Comparison of ENCODE assay signal across 16 mouse cellular contexts in genomic region chr17:35024261-35024660, GRCm38 (mm10). TPM values are rescaled to one million over a fixed set of nuclear protein-coding genes. Genes with fewer than 3 reads are reported as not detected.
DNase-seq lines count a peak whose midpoint lies in the region; ATAC-seq and TF ChIP-seq lines count a peak whose summit lies in the region.
"Had no signal": no experiment of that assay in that cellular context is flagged by ENCODE, and none has a peak within 500 bp of the region (broad histone marks: within the 10 kb centered on the region; RNA-seq: fewer than 3 reads in every experiment).

No protein-coding gene starts in this region.

- H3K4me1 ChIP-seq in heart, adult 2 months (ENCODE audit: control insufficient read depth, insufficient read depth, low read length) = peaks cover 11% of the 10 kb centered on the region
- H3K4me1 ChIP-seq in liver, embryonic 12.5 days = peaks cover 84% of the 10 kb centered on the region
- H3K4me1 ChIP-seq in liver, embryonic 11.5 days (replicated peaks; ENCODE audit: control insufficient read depth, insufficient read depth, low read length) = peaks cover 55% of the 10 kb centered on the region
- peaks cover 47% of the 10 kb centered on the region for H3K4me1 ChIP-seq in intestine, embryonic 15.5 days (replicated peaks)

- ATAC-seq in liver, embryonic 12.5 days = no peak
- ATAC-seq in liver, embryonic 11.5 days (replicated peaks; ENCODE audit: low FRiP score) = no peak
- no peak for ATAC-seq in intestine, embryonic 15.5 days
- ATAC-seq: midbrain, embryonic 15.5 days had no signal

- no peaks in the 10 kb centered on the region for H3K27me3 ChIP-seq in heart, adult 2 months (ENCODE audit: control insufficient read depth, insufficient read depth, low read length)
- H3K27me3 ChIP-seq in liver, embryonic 12.5 days (replicated peaks) = 0 out of 2 replicates have a peak, but pooled peaks cover 3% of the 10 kb centered on the region
- H3K27me3 ChIP-seq in liver, embryonic 11.5 days (replicated peaks; ENCODE audit: control insufficient read depth, insufficient read depth, low read length) = no peaks in the 10 kb centered on the region
- H3K27me3 ChIP-seq in intestine, embryonic 15.5 days (replicated peaks) = no peaks in the 10 kb centered on the region
- H3K27me3 ChIP-seq: hindbrain, embryonic 13.5 days; limb, embryonic 15.5 days; midbrain, embryonic 15.5 days had no signal

- no peak for TF ChIP-seq POLR2A in heart, adult 2 months (IDR thresholded peaks at IDR 0.05; ENCODE audit: insufficient read depth, low read depth, low read length)

- H3K4me2 ChIP-seq in liver, embryonic 12.5 days = no peak overlapping the region
- no peak overlapping the region for H3K4me2 ChIP-seq in liver, embryonic 11.5 days
- no peak overlapping the region for H3K4me2 ChIP-seq in intestine, embryonic 15.5 days (replicated peaks)
- H3K4me2 ChIP-seq: hindbrain, embryonic 13.5 days; limb, embryonic 15.5 days; midbrain, embryonic 15.5 days had no signal

- DNase-seq in heart, adult 2 months = no peak
- no peak for DNase-seq in heart, postnatal 10 days
- DNase-seq in liver, embryonic 11.5 days (ENCODE audit: low spot score) = no peak
- no peak for DNase-seq in right cerebral cortex, postnatal 25 days
- DNase-seq: adrenal gland, postnatal 36 days; kidney, adult 9 months; lung, postnatal 36 days; spleen, adult 18-20 months had no signal

- no peak overlapping the region for H3K9ac ChIP-seq in heart, adult 2 months (ENCODE audit: low read depth, low read length)
- H3K9ac ChIP-seq in liver, embryonic 12.5 days = no peak overlapping the region
- H3K9ac ChIP-seq in liver, embryonic 11.5 days (ENCODE audit: low read depth, low read length) = no peak overlapping the region
- peak overlapping the region; percentile 26; the same call in 1 of the 2 replicates for H3K9ac ChIP-seq in intestine, embryonic 15.5 days
- H3K9ac ChIP-seq: hindbrain, embryonic 13.5 days; limb, embryonic 15.5 days; midbrain, embryonic 15.5 days had no signal

- no peak for TF ChIP-seq CTCF in heart, adult 2 months (IDR thresholded peaks at IDR 0.05)

- no peaks in the 10 kb centered on the region for H3K9me3 ChIP-seq in liver, embryonic 12.5 days (replicated peaks)
- no peaks in the 10 kb centered on the region for H3K9me3 ChIP-seq in liver, embryonic 11.5 days (ENCODE audit: control insufficient read depth, low read length)
- H3K9me3 ChIP-seq in intestine, embryonic 15.5 days = no peaks in the 10 kb centered on the region
- H3K9me3 ChIP-seq: hindbrain, embryonic 13.5 days; limb, embryonic 15.5 days; midbrain, embryonic 15.5 days had no signal

- no peaks in the 10 kb centered on the region for H3K36me3 ChIP-seq in heart, adult 2 months (ENCODE audit: control insufficient read depth, insufficient read depth, low read length)
- H3K36me3 ChIP-seq in liver, embryonic 12.5 days = no peaks in the 10 kb centered on the region
- no peaks in the 10 kb centered on the region for H3K36me3 ChIP-seq in liver, embryonic 11.5 days (ENCODE audit: control insufficient read depth, insufficient read depth, low read length)
- H3K36me3 ChIP-seq in intestine, embryonic 15.5 days = no peaks in the 10 kb centered on the region
- H3K36me3 ChIP-seq in macrophage (ENCODE audit: inconsistent target) = no peaks in the 10 kb centered on the region
- H3K36me3 ChIP-seq: hindbrain, embryonic 13.5 days; limb, embryonic 15.5 days; midbrain, embryonic 15.5 days had no signal

- H3K27ac ChIP-seq in heart, adult 2 months = peak overlapping the region; percentile 6
- H3K27ac ChIP-seq in liver, embryonic 12.5 days = peak overlapping the region; percentile 39
- H3K27ac ChIP-seq in liver, embryonic 11.5 days (ENCODE audit: low read depth, low read length) = no peak overlapping the region
- no peak overlapping the region for H3K27ac ChIP-seq in intestine, embryonic 15.5 days
- 0 out of 2 replicates have a peak overlapping the region, but pooled peaks have one; percentile 7 for H3K27ac ChIP-seq in macrophage
- H3K27ac ChIP-seq: hindbrain, embryonic 13.5 days; limb, embryonic 15.5 days; midbrain, embryonic 15.5 days had no signal

- WGBS in heart, adult 2 months = 67% methylated on average over 13 of the region's 13 CpGs
- WGBS in liver, embryonic 12.5 days (ENCODE audit: insufficient replicate concordance) = 52% methylated on average over 13 of the region's 13 CpGs
- WGBS in liver, embryonic 11.5 days = 54% methylated on average over 13 of the region's 13 CpGs
- 71% methylated on average over 13 of the region's 13 CpGs for WGBS in intestine, embryonic 15.5 days
- WGBS in macrophage (ENCODE audit: missing documents) = 68% methylated on average over 11 of the region's 13 CpGs

- intact Hi-C loops in heart, adult 2 months (cut with DNase I) = loop anchor here (5.0 kb wide), 1 partner anchor 213 kb away; the partner anchor contains the start of gene Nfkbil1
- intact Hi-C loops in heart, postnatal 10 days (cut with DNase I) = no loop called here

- H3K4me3 ChIP-seq in heart, adult 2 months = no peak overlapping the region
- H3K4me3 ChIP-seq in liver, embryonic 12.5 days = no peak overlapping the region
- no peak overlapping the region for H3K4me3 ChIP-seq in liver, embryonic 11.5 days (ENCODE audit: low read depth, low read length)
- H3K4me3 ChIP-seq in intestine, embryonic 15.5 days (replicated peaks) = no peak overlapping the region
- H3K4me3 ChIP-seq in macrophage (ENCODE audit: inconsistent target) = no peak overlapping the region
- H3K4me3 ChIP-seq: hindbrain, embryonic 13.5 days; limb, embryonic 15.5 days; midbrain, embryonic 15.5 days had no signal

- TF ChIP-seq EP300 in heart, adult 2 months (IDR thresholded peaks at IDR 0.05; ENCODE audit: insufficient read depth, low read depth, low read length) = no peak

- no peaks in the 10 kb centered on the region for H3K79me2 ChIP-seq in heart, adult 2 months (replicated peaks; ENCODE audit: control insufficient read depth, insufficient read depth, low read length)
- no peaks in the 10 kb centered on the region for H3K79me2 ChIP-seq in macrophage (ENCODE audit: inconsistent target)

RNA-seq across cellular contexts. Expression of gene Sapcd1, which starts 3.6 kb away (rescaled TPM):
- total RNA-seq in heart, adult 2 months (2021) = not detected
- polyA plus RNA-seq in heart, adult 2 months (2012; rRNA removed) = 0.20 and 0.67 TPM in 2 replicates
- total RNA-seq in heart, postnatal 10 days (2021) = under 1 TPM in 1 of 2 experiments, not detected in 1; 0.38 TPM
- polyA plus RNA-seq in liver, embryonic 12.5 days (2016; fragmentation: Nextera tagmentation; extraction: Ambion mirVana) = 2.8 and 3.4 TPM in 2 replicates
- polyA plus RNA-seq in liver, embryonic 11.5 days (2014; fragmentation: Nextera tagmentation; extraction: Ambion mirVana) = 6.9 and 8.5 TPM in 2 replicates
- 11.4 and 13.5 TPM in 2 replicates for polyA plus RNA-seq in intestine, embryonic 15.5 days (2015; fragmentation: Nextera tagmentation; extraction: Ambion mirVana)
- 1 to 10 TPM in 7 of 26 experiments, under 1 TPM in 1, not detected in 18; 0.82 to 2.5 (median 1.5) TPM for total RNA-seq in macrophage (2018; cell fraction: chromatin; rRNA removed)
- total RNA-seq in macrophage (2018; cell fraction: cytosol; rRNA removed) = not detected
- total RNA-seq in macrophage (2018; cell fraction: nucleus; rRNA removed) = not detected
- not detected in 3 replicates for polyA plus RNA-seq in macrophage (2018)
- total RNA-seq: gastrocnemius, postnatal 36 days; left cerebral cortex, adult 18-20 months had no signal

RNA-seq across cellular contexts. Expression of gene Vwa7, which starts 7.9 kb away (rescaled TPM):
- total RNA-seq in heart, adult 2 months (2021) = 10 to 100 TPM; 10.0 to 10.9 TPM
- polyA plus RNA-seq in heart, adult 2 months (2012; rRNA removed) = 7.5 and 10.2 TPM in 2 replicates
- total RNA-seq in heart, postnatal 10 days (2021) = 1 to 10 TPM; 3.3 to 3.8 TPM
- 0.10 and 0.15 TPM in 2 replicates for polyA plus RNA-seq in liver, embryonic 12.5 days (2016; fragmentation: Nextera tagmentation; extraction: Ambion mirVana)
- polyA plus RNA-seq in liver, embryonic 11.5 days (2014; fragmentation: Nextera tagmentation; extraction: Ambion mirVana) = 0.16 TPM in 2 replicates
- polyA plus RNA-seq in intestine, embryonic 15.5 days (2015; fragmentation: Nextera tagmentation; extraction: Ambion mirVana) = 0.21 and 0.35 TPM in 2 replicates
- under 1 TPM in 9 of 26 experiments, not detected in 17; 0.16 to 0.29 (median 0.20) TPM for total RNA-seq in macrophage (2018; cell fraction: chromatin; rRNA removed)
- under 1 TPM in 24 of 26 experiments, not detected in 2; 0.03 to 0.18 (median 0.09) TPM for total RNA-seq in macrophage (2018; cell fraction: cytosol; rRNA removed)
- under 1 TPM in 11 of 26 experiments, not detected in 15; 0.10 to 0.64 (median 0.17) TPM for total RNA-seq in macrophage (2018; cell fraction: nucleus; rRNA removed)
- 0.06 to 0.32 TPM (median 0.07 TPM) in 3 replicates for polyA plus RNA-seq in macrophage (2018)

RNA-seq across cellular contexts. Expression of gene Msh5, which starts 22.3 kb away (rescaled TPM):
- total RNA-seq in heart, adult 2 months (2021) = under 1 TPM; 0.23 to 0.29 TPM
- polyA plus RNA-seq in heart, adult 2 months (2012; rRNA removed) = 1.00 and 1.2 TPM in 2 replicates
- 1 to 10 TPM; 2.0 TPM for total RNA-seq in heart, postnatal 10 days (2021)
- polyA plus RNA-seq in liver, embryonic 12.5 days (2016; fragmentation: Nextera tagmentation; extraction: Ambion mirVana) = 4.0 and 4.8 TPM in 2 replicates
- polyA plus RNA-seq in liver, embryonic 11.5 days (2014; fragmentation: Nextera tagmentation; extraction: Ambion mirVana) = 3.8 and 4.7 TPM in 2 replicates
- 3.0 and 3.1 TPM in 2 replicates for polyA plus RNA-seq in intestine, embryonic 15.5 days (2015; fragmentation: Nextera tagmentation; extraction: Ambion mirVana)
- total RNA-seq in macrophage (2018; cell fraction: chromatin; rRNA removed) = 10 to 100 TPM in 10 of 26 experiments, 1 to 10 TPM in 16; 3.4 to 16.1 (median 8.3) TPM
- 1 to 10 TPM in 6 of 26 experiments, under 1 TPM in 20; 0.12 to 1.8 (median 0.55) TPM for total RNA-seq in macrophage (2018; cell fraction: cytosol; rRNA removed)
- total RNA-seq in macrophage (2018; cell fraction: nucleus; rRNA removed) = 10 to 100 TPM in 2 of 26 experiments, 1 to 10 TPM in 24; 1.8 to 21.5 (median 5.8) TPM
- 0.48 to 0.51 TPM (median 0.50 TPM) in 3 replicates for polyA plus RNA-seq in macrophage (2018)

RNA-seq across cellular contexts. Expression of gene Vars, which starts 23.5 kb away (rescaled TPM):
- total RNA-seq in heart, adult 2 months (2021) = 10 to 100 TPM; 27.0 to 28.5 TPM
- polyA plus RNA-seq in heart, adult 2 months (2012; rRNA removed) = 32.7 and 39.2 TPM in 2 replicates
- total RNA-seq in heart, postnatal 10 days (2021) = 10 to 100 TPM; 34.5 to 35.6 TPM
- polyA plus RNA-seq in liver, embryonic 12.5 days (2016; fragmentation: Nextera tagmentation; extraction: Ambion mirVana) = 208 and 211 TPM in 2 replicates
- polyA plus RNA-seq in liver, embryonic 11.5 days (2014; fragmentation: Nextera tagmentation; extraction: Ambion mirVana) = 234 and 245 TPM in 2 replicates
- 117 and 141 TPM in 2 replicates for polyA plus RNA-seq in intestine, embryonic 15.5 days (2015; fragmentation: Nextera tagmentation; extraction: Ambion mirVana)
- total RNA-seq in macrophage (2018; cell fraction: chromatin; rRNA removed) = 100 to 1,000 TPM in 1 of 26 experiments, 10 to 100 TPM in 22, 1 to 10 TPM in 3; 5.5 to 107 (median 40.8) TPM
- total RNA-seq in macrophage (2018; cell fraction: cytosol; rRNA removed) = 10 to 100 TPM; 13.8 to 26.9 (median 20.9) TPM
- total RNA-seq in macrophage (2018; cell fraction: nucleus; rRNA removed) = 10 to 100 TPM; 10.8 to 83.2 (median 27.1) TPM
- polyA plus RNA-seq in macrophage (2018) = 7.7 to 37.5 TPM (median 19.2 TPM) in 3 replicates

RNA-seq across cellular contexts. Expression of gene Clic1, which starts 25.5 kb away (rescaled TPM):
- 10 to 100 TPM; 32.5 to 33.1 TPM for total RNA-seq in heart, adult 2 months (2021)
- 44.4 and 51.6 TPM in 2 replicates for polyA plus RNA-seq in heart, adult 2 months (2012; rRNA removed)
- total RNA-seq in heart, postnatal 10 days (2021) = 100 to 1,000 TPM; 115 to 118 TPM
- polyA plus RNA-seq in liver, embryonic 12.5 days (2016; fragmentation: Nextera tagmentation; extraction: Ambion mirVana) = 160 and 162 TPM in 2 replicates
- polyA plus RNA-seq in liver, embryonic 11.5 days (2014; fragmentation: Nextera tagmentation; extraction: Ambion mirVana) = 118 and 134 TPM in 2 replicates
- polyA plus RNA-seq in intestine, embryonic 15.5 days (2015; fragmentation: Nextera tagmentation; extraction: Ambion mirVana) = 385 and 387 TPM in 2 replicates
- 10 to 100 TPM; 16.4 to 97.6 (median 62.9) TPM for total RNA-seq in macrophage (2018; cell fraction: chromatin; rRNA removed)
- 100 to 1,000 TPM; 271 to 390 (median 328) TPM for total RNA-seq in macrophage (2018; cell fraction: cytosol; rRNA removed)
- 100 to 1,000 TPM in 14 of 26 experiments, 10 to 100 TPM in 12; 34.4 to 199 (median 109) TPM for total RNA-seq in macrophage (2018; cell fraction: nucleus; rRNA removed)
- 359 to 667 TPM (median 372 TPM) in 3 replicates for polyA plus RNA-seq in macrophage (2018)

Comparison
In these comparisons a context has a peak if more than half of its experiments do, and no peak if none do; other contexts are left out.
1. H3K27ac ChIP-seq: peak in heart, adult 2 months (single experiment), liver, embryonic 12.5 days (single experiment) and macrophage (single experiment); none in liver, embryonic 11.5 days (single experiment) and intestine, embryonic 15.5 days (single experiment).